Mouse (Mus musculus) intestine, postnatal 0 days (tissue): Measurements from ENCODE around the gene Slc18a3. TPM values are rescaled to one million over a fixed set of nuclear protein-coding genes. Genes with fewer than 3 reads are reported as not detected.

Experiments used
- ATAC-seq: fragments of 200-750 bp; cut with Nextera tagmentation; 2 replicates; pipeline ENCODE4 v1.8.0; 2017; ENCODE audit warnings: mild to moderate bottlenecking, moderate TSS enrichment, moderate library complexity
- H3K27ac ChIP-seq: fragments of 300-500 bp; sonication (generic); 2 replicates; pipeline ENCODE4 v1.5.1; 2014; ENCODE audit warnings: mild to moderate bottlenecking, low read depth, low read length, moderate library complexity
- H3K27me3 ChIP-seq: fragments of 300-500 bp; sonication (generic); replicated peaks from 2 replicates; pipeline ENCODE4 v1.6.1; 2014; ENCODE audit warnings: low read length, mixed read lengths; ENCODE audit not compliant: control insufficient read depth, insufficient read depth
- H3K36me3 ChIP-seq: fragments of 300-500 bp; sonication (generic); 2 replicates; pipeline ENCODE4 v1.6.1; 2014; ENCODE audit warnings: mild to moderate bottlenecking, moderate library complexity; ENCODE audit not compliant: control insufficient read depth, insufficient read depth
- H3K4me1 ChIP-seq: fragments of 300-500 bp; sonication (generic); replicated peaks from 2 replicates; pipeline ENCODE4 v1.6.1; 2014; ENCODE audit warnings: antibody characterized with exemption, low read length, mixed read lengths; ENCODE audit not compliant: control insufficient read depth, insufficient read depth
- H3K4me2 ChIP-seq: fragments of 300-500 bp; sonication (generic); replicated peaks from 2 replicates; pipeline ENCODE4 v1.6.1; 2014; ENCODE audit warnings: low read depth, mild to moderate bottlenecking, moderate library complexity
- H3K4me3 ChIP-seq: fragments of 300-500 bp; sonication (generic); 2 replicates; pipeline ENCODE4 v1.5.1; 2014; ENCODE audit warnings: low read depth, low read length
- H3K9ac ChIP-seq: fragments of 300-500 bp; sonication (generic); 2 replicates; pipeline ENCODE4 v1.6.1; 2014; ENCODE audit warnings: mild to moderate bottlenecking, low read depth, low read length
- H3K9me3 ChIP-seq: fragments of 300-500 bp; sonication (generic); 2 replicates; pipeline ENCODE4 v1.6.1; 2016; ENCODE audit warnings: mixed run types; ENCODE audit not compliant: control insufficient read depth
- CTCF ChIP-seq: sonication (generic); IDR thresholded peaks from 2 replicates; pipeline ENCODE4 v1.5.1; 2016; ENCODE audit warnings: low read depth, mild to moderate bottlenecking, control low read depth, antibody characterized with exemption, moderate library complexity
- WGBS: fragments of 180-500 bp; shearing (Covaris S2); extraction: QIAGEN DNeasy Blood & Tissue Kit; methylation state at CpG from one replicate; pipeline ENCODE4 v1.1.7; 2014; 5-methylcytosine and 5-hydroxymethylcytosine counted together
- polyA plus RNA-seq: library from polyadenylated mRNA; unstranded; fragments of >200 nt; fragmentation: Nextera tagmentation; extraction: Ambion mirVana; gene quantifications from 2 replicates; pipeline ENCODE4 v1.2.1, GENCODE M21; 2015

The Slc18a3 gene
- polyA plus RNA-seq, 1 experiment from 2014 or later, result 5.8 TPM

DNA sequence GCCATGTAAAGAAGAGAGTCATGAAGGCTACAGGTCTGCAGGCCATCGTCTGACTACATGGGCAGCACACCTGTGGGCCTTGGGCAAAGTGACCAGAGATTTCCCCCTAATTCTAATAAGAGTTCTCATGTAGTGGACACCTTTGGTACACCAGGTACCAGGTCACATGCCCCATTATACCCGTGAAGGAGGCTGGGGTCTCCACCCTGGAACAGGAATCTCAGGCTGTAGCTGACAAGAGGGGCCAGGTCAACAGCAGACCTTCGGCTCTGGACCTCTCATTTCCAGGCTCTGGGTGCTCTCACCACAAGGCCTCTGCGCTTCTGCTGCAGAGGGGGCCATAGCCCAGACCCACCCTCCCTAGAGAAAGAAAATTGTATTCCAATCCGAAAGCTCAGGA is 25.3 kb downstream of the Slc18a3 start:
- WGBS, result 57% methylated on average over 5 of the region's 5 CpGs
- Histone ChIP-seq H3K4me1 (no peaks in the 10 kb centered on the region), H3K27ac (no peak overlapping the region), H3K4me2 (no peak overlapping the region), H3K9me3 (no peaks in the 10 kb centered on the region), H3K4me3 (no peak overlapping the region), H3K36me3 (no peaks in the 10 kb centered on the region), H3K9ac (no peak overlapping the region), H3K27me3 (no peaks in the 10 kb centered on the region)
- ATAC-seq, result no peak
- TF ChIP-seq CTCF, result no peak

DNA sequence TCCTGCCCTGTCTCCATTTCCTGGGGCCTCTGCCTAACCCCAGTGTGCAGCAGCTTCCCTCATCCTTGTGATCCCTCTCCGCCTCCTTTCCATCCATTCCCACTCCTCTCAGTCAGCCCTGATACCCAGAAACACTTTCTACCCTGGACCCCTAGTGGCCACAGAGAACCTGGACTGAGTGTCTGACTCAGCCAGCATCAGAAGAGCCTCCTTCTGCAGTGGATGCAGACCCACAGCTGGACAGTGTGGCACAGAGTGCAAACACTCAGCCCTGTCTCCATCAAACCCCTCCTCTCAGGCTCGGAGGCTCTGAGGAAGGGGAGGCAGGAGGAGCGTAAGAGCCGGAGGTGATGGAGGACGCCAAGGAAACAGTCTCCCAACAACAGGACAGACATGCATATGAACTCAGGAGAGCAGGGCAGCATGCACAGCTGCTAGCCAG is 27.3 kb downstream of the Slc18a3 start:
- peak; percentile 65 for TF ChIP-seq CTCF
- Histone ChIP-seq H3K4me1 (no peaks in the 10 kb centered on the region), H3K36me3 (no peaks in the 10 kb centered on the region), H3K27ac (no peak overlapping the region), H3K4me2 (no peak overlapping the region), H3K27me3 (no peaks in the 10 kb centered on the region), H3K9me3 (no peaks in the 10 kb centered on the region), H3K9ac (no peak overlapping the region), H3K4me3 (no peak overlapping the region)
- ATAC-seq, result no peak
- 43% methylated on average over 5 of the region's 5 CpGs for WGBS

DNA sequence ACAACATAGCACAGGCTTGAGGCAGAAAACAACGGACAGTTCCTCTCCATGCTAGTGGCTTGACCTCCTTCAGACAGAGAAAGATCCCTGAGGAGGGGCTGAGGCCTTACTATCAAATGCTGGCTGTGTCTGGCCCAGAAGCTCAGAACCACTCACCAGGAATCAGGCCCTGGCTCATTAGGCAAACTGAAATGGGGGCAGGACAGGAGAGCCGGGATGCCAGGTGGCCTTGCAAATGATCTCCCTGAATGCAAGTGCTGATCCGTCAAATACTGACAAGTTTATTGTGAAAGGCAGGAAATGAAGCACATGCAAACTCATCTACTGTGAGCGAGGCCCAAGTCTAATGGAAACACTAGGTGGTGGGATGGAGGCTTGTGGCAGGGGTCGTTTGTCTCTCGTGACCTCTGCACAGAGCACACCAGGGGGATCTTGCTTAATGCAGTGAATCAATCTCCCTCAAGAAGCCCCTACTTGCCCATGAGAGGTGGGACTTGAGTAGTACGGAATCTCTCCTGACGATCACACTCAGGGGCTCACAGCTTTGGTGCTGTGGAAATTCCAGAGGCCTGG is 35.5 kb downstream of the Slc18a3 start:
- no peak overlapping the region for H3K27ac ChIP-seq
- H3K4me1 ChIP-seq, result no peaks in the 10 kb centered on the region
- no peak for ATAC-seq
- H3K36me3 ChIP-seq, result no peaks in the 10 kb centered on the region
- H3K9me3 ChIP-seq, result no peaks in the 10 kb centered on the region
- no peak for TF ChIP-seq CTCF
- WGBS, result 42% methylated on average over 8 of the region's 8 CpGs
- no peak overlapping the region for H3K4me2 ChIP-seq
- no peaks in the 10 kb centered on the region for H3K27me3 ChIP-seq
- no peak overlapping the region for H3K9ac ChIP-seq
- no peak overlapping the region for H3K4me3 ChIP-seq

DNA sequence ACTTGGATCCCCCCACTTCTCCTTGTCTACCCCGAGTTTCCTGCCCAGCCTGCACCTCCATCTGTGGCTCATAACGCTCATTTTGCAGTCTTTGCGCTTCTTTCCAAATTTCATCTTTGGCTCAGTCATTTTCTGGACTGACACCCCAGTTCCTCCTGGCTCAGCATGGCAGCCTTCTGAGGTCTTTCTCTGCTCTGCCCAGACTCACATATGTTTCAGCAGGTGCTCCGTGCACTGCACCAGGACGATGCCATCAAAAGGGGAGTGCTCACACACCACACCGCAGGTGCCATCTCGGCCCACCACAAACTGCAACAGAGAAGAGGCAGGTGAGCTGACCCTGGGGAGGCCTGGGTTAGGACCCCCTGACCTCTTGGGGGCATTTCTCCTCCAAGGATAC is 40.7 kb downstream of the Slc18a3 start:
- no peak overlapping the region for H3K4me2 ChIP-seq
- TF ChIP-seq CTCF, result no peak
- no peaks in the 10 kb centered on the region for H3K36me3 ChIP-seq
- no peak for ATAC-seq
- WGBS, result 88% methylated on average over 7 of the region's 7 CpGs
- H3K27ac ChIP-seq, result no peak overlapping the region
- no peak overlapping the region for H3K4me3 ChIP-seq
- no peaks in the 10 kb centered on the region for H3K27me3 ChIP-seq
- no peak overlapping the region for H3K9ac ChIP-seq
- H3K9me3 ChIP-seq, result no peaks in the 10 kb centered on the region
- no peaks in the 10 kb centered on the region for H3K4me1 ChIP-seq

DNA sequence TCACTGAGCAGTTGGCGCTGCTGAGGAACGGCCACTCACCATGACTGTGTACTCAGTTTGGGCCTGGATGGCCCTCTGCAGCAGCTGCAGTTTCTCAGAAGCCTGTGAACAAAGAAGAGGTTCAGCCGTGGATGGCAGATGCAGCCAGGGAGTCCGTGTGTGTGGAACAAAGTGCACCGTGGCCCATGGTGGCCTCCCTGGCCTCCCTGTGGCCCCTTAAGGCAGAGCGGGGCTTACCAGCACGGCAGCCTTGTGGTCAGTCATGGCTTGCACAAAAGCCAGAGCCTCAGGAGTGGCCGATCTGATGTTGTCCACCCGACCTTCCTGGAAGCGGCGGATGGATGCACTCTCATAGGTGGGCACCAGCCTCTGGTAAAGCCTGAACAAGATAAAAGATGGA is 45.9 kb downstream of the Slc18a3 start:
- Histone ChIP-seq H3K27me3 (no peaks in the 10 kb centered on the region), H3K27ac (no peak overlapping the region), H3K4me3 (no peak overlapping the region), H3K36me3 (no peaks in the 10 kb centered on the region), H3K4me2 (no peak overlapping the region), H3K9ac (no peak overlapping the region), H3K4me1 (no peaks in the 10 kb centered on the region), H3K9me3 (0 out of 2 replicates have a peak, but pooled peaks cover 3% of the 10 kb centered on the region)
- no peak for TF ChIP-seq CTCF
- no peak for ATAC-seq
- 70% methylated on average over 11 of the region's 11 CpGs for WGBS

Other genes starting within 250 kb of the Slc18a3 start
- 11.1 and 13.3 TPM in 2 replicates for gene Ogdhl, start 142.8 kb downstream of the Slc18a3 start, polyA plus RNA-seq
- 0.14 TPM in 1 of 2 replicates, not detected in the other for gene 1700024G13Rik, start 76.5 kb downstream of the Slc18a3 start, polyA plus RNA-seq
- 0.52 and 0.64 TPM in 2 replicates for gene Chat, start 1.1 kb upstream of the Slc18a3 start, polyA plus RNA-seq
- 7.7 and 8.4 TPM in 2 replicates for gene Ercc6, start 48.7 kb upstream of the Slc18a3 start, polyA plus RNA-seq
- 0.14 and 0.26 TPM in 2 replicates for gene Prrxl1, start 134.6 kb upstream of the Slc18a3 start, polyA plus RNA-seq
- gene 3425401B19Rik, start 220.4 kb upstream of the Slc18a3 start, polyA plus RNA-seq, result 0.14 and 0.38 TPM in 2 replicates